Comparison of ENCODE assay signal across 8 mouse cellular contexts in genomic region chr5:30113881-30114760, GRCm38 (mm10). TPM values are rescaled to one million over a fixed set of nuclear protein-coding genes. Genes with fewer than 3 reads are reported as not detected.
DNase-seq lines count a peak whose midpoint lies in the region; ATAC-seq lines count a peak whose summit lies in the region.

No protein-coding gene starts in this region.

- H3K4me2 ChIP-seq in hindbrain, embryonic 14.5 days (replicated peaks): peak overlapping the region; percentile 72

- ATAC-seq in hindbrain, embryonic 14.5 days (ENCODE audit: low FRiP score): peak; percentile 84
- ATAC-seq in megakaryocyte progenitor cell, adult 5-6 weeks (replicated peaks; ENCODE audit: poor library complexity): peak; percentile 69
- ATAC-seq in monocyte, adult 5-6 weeks (replicated peaks; ENCODE audit: insufficient number of reproducible peaks, low FRiP score, low TSS enrichment, poor library complexity, severe bottlenecking): no peak

- intact Hi-C loops in left cerebral cortex, postnatal 25 days (cut with DNase I): no loop called here

- peak overlapping the region; percentile 60 for H3K9ac ChIP-seq in hindbrain, embryonic 14.5 days

- peaks cover 10% of the 10 kb centered on the region; the same call in 1 of the 2 replicates for H3K27me3 ChIP-seq in hindbrain, embryonic 14.5 days (ENCODE audit: control insufficient read depth, insufficient read depth, low read length)

- H3K27ac ChIP-seq in hindbrain, embryonic 14.5 days: no peak overlapping the region

- H3K4me3 ChIP-seq in hindbrain, embryonic 14.5 days (replicated peaks; ENCODE audit: low read length): peak overlapping the region; percentile 48

- H3K9me3 ChIP-seq in hindbrain, embryonic 14.5 days (ENCODE audit: control insufficient read depth, low read length): no peaks in the 10 kb centered on the region

- WGBS in hindbrain, embryonic 14.5 days: 2% methylated on average over 97 of the region's 103 CpGs

- peak; percentile 96 for DNase-seq in ZHBTc4 (ENCODE audit: low read depth, low spot score)
- DNase-seq in cerebellum, postnatal 14 days: peak; percentile 83
- DNase-seq in frontal cortex, postnatal 36 days (ENCODE audit: low spot score in 2 of 2): peak; percentile 58 to 65
- DNase-seq in hindbrain, embryonic 14.5 days (ENCODE audit: low spot score): peak; percentile 88
- peak; percentile 51 to 67 for DNase-seq in left cerebral cortex, postnatal 25 days (ENCODE audit: low spot score in 2 of 2)
- peak; percentile 33 to 44 for DNase-seq in right cerebral cortex, postnatal 36 days (ENCODE audit: low spot score in 2 of 2)

- H3K36me3 ChIP-seq in hindbrain, embryonic 14.5 days (replicated peaks; ENCODE audit: control insufficient read depth, insufficient read depth): peaks cover 38% of the 10 kb centered on the region

- H3K4me1 ChIP-seq in hindbrain, embryonic 14.5 days (replicated peaks; ENCODE audit: control insufficient read depth, insufficient read depth, low read length): peaks cover 22% of the 10 kb centered on the region

RNA-seq across cellular contexts. Expression of gene 3110082J24Rik, which starts 8.2 kb away (rescaled TPM):
- 3.3 and 5.2 TPM in 2 replicates for polyA plus RNA-seq in hindbrain, embryonic 14.5 days (2014; fragmentation: Nextera tagmentation; extraction: Ambion mirVana)
- 1 to 10 TPM; 2.0 TPM for total RNA-seq in left cerebral cortex, postnatal 25 days (2021)
- total RNA-seq in megakaryocyte progenitor cell, adult 5-6 weeks (2015): not detected in 2 replicates
- total RNA-seq in megakaryocyte progenitor cell, adult 5-6 weeks (2017): not detected in 2 replicates
- total RNA-seq in monocyte, adult 5-6 weeks (2017): not detected in 3 replicates

RNA-seq across cellular contexts. Expression of gene Garem2, which starts 9.2 kb away (rescaled TPM):
- polyA plus RNA-seq in hindbrain, embryonic 14.5 days (2014; fragmentation: Nextera tagmentation; extraction: Ambion mirVana): 13.4 TPM in 2 replicates
- 10 to 100 TPM; 10.1 to 13.1 TPM for total RNA-seq in left cerebral cortex, postnatal 25 days (2021)
- 0.07 TPM in 1 of 2 replicates, not detected in the other for total RNA-seq in megakaryocyte progenitor cell, adult 5-6 weeks (2015)
- not detected in 2 replicates for total RNA-seq in megakaryocyte progenitor cell, adult 5-6 weeks (2017)
- not detected in 3 replicates for total RNA-seq in monocyte, adult 5-6 weeks (2017)

RNA-seq across cellular contexts. Expression of gene Tyms, which starts 40.7 kb away (rescaled TPM):
- 45.1 and 46.9 TPM in 2 replicates for polyA plus RNA-seq in hindbrain, embryonic 14.5 days (2014; fragmentation: Nextera tagmentation; extraction: Ambion mirVana)
- 1 to 10 TPM; 3.5 to 5.3 TPM for total RNA-seq in left cerebral cortex, postnatal 25 days (2021)
- 196 and 209 TPM in 2 replicates for total RNA-seq in megakaryocyte progenitor cell, adult 5-6 weeks (2015)
- total RNA-seq in megakaryocyte progenitor cell, adult 5-6 weeks (2017): 150 and 174 TPM in 2 replicates
- 4.6 to 6.0 TPM (median 5.5 TPM) in 3 replicates for total RNA-seq in monocyte, adult 5-6 weeks (2017)

RNA-seq across cellular contexts. Expression of gene Hadha, which starts 40.8 kb away (rescaled TPM):
- 57.5 and 62.2 TPM in 2 replicates for polyA plus RNA-seq in hindbrain, embryonic 14.5 days (2014; fragmentation: Nextera tagmentation; extraction: Ambion mirVana)
- 10 to 100 TPM; 61.0 to 71.5 TPM for total RNA-seq in left cerebral cortex, postnatal 25 days (2021)
- 49.5 and 54.4 TPM in 2 replicates for total RNA-seq in megakaryocyte progenitor cell, adult 5-6 weeks (2015)
- total RNA-seq in megakaryocyte progenitor cell, adult 5-6 weeks (2017): 133 and 148 TPM in 2 replicates
- 103 to 133 TPM (median 113 TPM) in 3 replicates for total RNA-seq in monocyte, adult 5-6 weeks (2017)

RNA-seq across cellular contexts. Expression of gene Hadhb, which starts 40.9 kb away (rescaled TPM):
- polyA plus RNA-seq in hindbrain, embryonic 14.5 days (2014; fragmentation: Nextera tagmentation; extraction: Ambion mirVana): 62.3 and 63.8 TPM in 2 replicates
- total RNA-seq in left cerebral cortex, postnatal 25 days (2021): 10 to 100 TPM; 86.9 to 91.2 TPM
- total RNA-seq in megakaryocyte progenitor cell, adult 5-6 weeks (2015): 61.8 and 69.7 TPM in 2 replicates
- total RNA-seq in megakaryocyte progenitor cell, adult 5-6 weeks (2017): 65.1 and 82.6 TPM in 2 replicates
- total RNA-seq in monocyte, adult 5-6 weeks (2017): 86.5 to 145 TPM (median 87.3 TPM) in 3 replicates

Comparison
In these comparisons a context has a peak if more than half of its experiments do, and no peak if none do; other contexts are left out.
1. DNase-seq: peak in every context shown above with its lines; median percentile 96 in ZHBTc4; 88 in hindbrain, embryonic 14.5 days; 83 in cerebellum, postnatal 14 days; 62 in frontal cortex, postnatal 36 days; 59 in left cerebral cortex, postnatal 25 days; 38 in right cerebral cortex, postnatal 36 days.
2. RNA of gene Garem2, which starts 9.2 kb away (total RNA-seq): 10.1 to 13.1 TPM in left cerebral cortex, postnatal 25 days; 0.07 TPM in megakaryocyte progenitor cell, adult 5-6 weeks and not detected in monocyte, adult 5-6 weeks; every median in the first group is over 10 times any median in the second.
3. RNA of gene Tyms, which starts 40.7 kb away (total RNA-seq): 150 to 209 TPM in megakaryocyte progenitor cell, adult 5-6 weeks; 3.5 to 5.3 TPM in left cerebral cortex, postnatal 25 days and 4.6 to 6.0 TPM in monocyte, adult 5-6 weeks; every median in the first group is over 10 times any median in the second.